Mouse (Mus musculus): ENCODE data around the gene Olfr1123. TPM values are rescaled to one million over a fixed set of nuclear protein-coding genes. Genes with fewer than 3 reads are reported as not detected.

Olfr1123 gene
- not detected for total RNA-seq (2023)

GRCm38 (mm10) chr2:87416335-87416734 is at the start of gene Olfr1123:
Olfr1123 (plus strand) TSS chr2:87416635.

GRCm38 (mm10) chr2:87369595-87369994 is 46.8 kb upstream of the Olfr1123 start, which contains the start of gene Olfr1121:
Olfr1121 (plus strand) TSS chr2:87369895.

GRCm38 (mm10) chr2:87385549-87385948 is 30.9 kb upstream of the Olfr1123 start, which contains the start of gene Olfr1122:
Olfr1122 (plus strand) TSS chr2:87385849.

GRCm38 (mm10) chr2:87429975-87430374 is 13.5 kb downstream of the Olfr1123 start, which contains the start of gene Olfr1124:
Olfr1124 (plus strand) TSS chr2:87430275.

GRCm38 (mm10) chr2:87453662-87454061 is 37.2 kb downstream of the Olfr1123 start, which contains the start of gene Olfr1126:
Olfr1126 (plus strand) TSS chr2:87453962.

Other genes starting within 250 kb of the Olfr1123 start
- not detected for gene Olfr1112, start 228.8 kb upstream of the Olfr1123 start, total RNA-seq (2023)
- not detected for gene Olfr1113, start 207.7 kb upstream of the Olfr1123 start, total RNA-seq (2023)
- gene Olfr1115, start 168.6 kb upstream of the Olfr1123 start, total RNA-seq (2023) = not detected
- gene Olfr1116, start 149.1 kb upstream of the Olfr1123 start, total RNA-seq (2023) = not detected
- gene Olfr1118, start 109.1 kb upstream of the Olfr1123 start, total RNA-seq (2023) = not detected
- gene Olfr1120, start 61.8 kb upstream of the Olfr1123 start, total RNA-seq (2023) = not detected
- gene Olfr1121, start 46.7 kb upstream of the Olfr1123 start, total RNA-seq (2023) = not detected
- gene Olfr1122, start 30.8 kb upstream of the Olfr1123 start, total RNA-seq (2023) = not detected
- not detected for gene Olfr1124, start 13.6 kb downstream of the Olfr1123 start, total RNA-seq (2023)
- not detected for gene Olfr1126, start 37.3 kb downstream of the Olfr1123 start, total RNA-seq (2023)
- gene Pramel7, start 80.5 kb downstream of the Olfr1123 start, total RNA-seq (2023) = not detected
- not detected for gene Pramel6, start 89.9 kb downstream of the Olfr1123 start, total RNA-seq (2023)
- gene Olfr153, start 115.2 kb downstream of the Olfr1123 start, total RNA-seq (2023) = not detected
- gene Olfr1128, start 128.9 kb downstream of the Olfr1123 start, total RNA-seq (2023) = not detected
- not detected for gene Olfr1129, start 157.3 kb downstream of the Olfr1123 start, total RNA-seq (2023)
- gene Olfr1130, start 189.6 kb downstream of the Olfr1123 start, total RNA-seq (2023) = not detected
- gene Olfr1131, start 210.5 kb downstream of the Olfr1123 start, total RNA-seq (2023) = not detected
- gene Olfr1132, start 220.9 kb downstream of the Olfr1123 start, total RNA-seq (2023) = not detected
- gene Olfr1133, start 230.7 kb downstream of the Olfr1123 start, total RNA-seq (2023) = not detected
- not detected for gene Olfr1134, start 241.8 kb downstream of the Olfr1123 start, total RNA-seq (2023)

Data from neutrophil, adult 83 days (primary cell).